Mouse (Mus musculus): ENCODE results near the gene Ror2.

Gene Ror2

DNA sequence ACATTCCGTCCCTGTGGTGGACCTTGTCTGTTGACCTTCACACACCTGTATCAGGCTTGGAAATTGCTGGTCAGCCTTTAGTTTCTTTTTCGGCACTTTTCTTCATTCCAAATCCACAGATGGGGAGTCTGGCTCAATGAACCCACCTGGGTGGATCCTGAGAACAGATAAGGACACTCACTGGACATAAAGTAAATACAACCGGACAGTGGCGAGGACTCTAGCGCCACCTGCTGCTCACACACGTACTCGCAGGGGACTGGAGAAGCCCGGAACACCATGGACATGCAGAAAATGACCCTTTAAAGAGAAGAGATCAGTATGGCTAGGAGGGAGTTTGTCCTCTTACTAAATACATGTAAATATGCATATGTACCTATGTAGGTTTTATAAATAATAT is 189.3 kb downstream of the Ror2 start:
- ChIA-PET POLR2A (no interaction called here), CTCF (interaction anchor here in 2 of 4 experiments (0.6 to 5.0 kb wide), 5 partner anchors 13 to 445 kb away, joined by 3 to 35 read pairs (median 3); no protein-coding TSS in a partner anchor)

GRCm38 (mm10) chr13:53095222-53095621 is 190.7 kb downstream of the Ror2 start:
- ChIA-PET POLR2A (interaction anchor here (0.5 to 0.9 kb wide), 6 partner anchors 10 to 1264 kb away, joined by 3 to 7 read pairs (median 3); no protein-coding TSS in a partner anchor), CTCF (interaction anchor here (0.5 to 2.1 kb wide), 35 partner anchors 14 to 1855 kb away, joined by 3 to 12 read pairs (median 4); no protein-coding TSS in a partner anchor)

- POLR2A ChIA-PET, result interaction anchor here in 2 of 4 experiments (0.6 to 0.9 kb wide), 3 partner anchors 9 to 1263 kb away, joined by 3 read pairs; no protein-coding TSS in a partner anchor
- CTCF ChIA-PET, result interaction anchor here (0.5 to 2.1 kb wide), 27 partner anchors 15 to 842 kb away, joined by 3 to 12 read pairs (median 4); no protein-coding TSS in a partner anchor
These were observed 191.3 kb downstream of the Ror2 start for GRCm38 (mm10) chr13:53094658-53095057.

DNA sequence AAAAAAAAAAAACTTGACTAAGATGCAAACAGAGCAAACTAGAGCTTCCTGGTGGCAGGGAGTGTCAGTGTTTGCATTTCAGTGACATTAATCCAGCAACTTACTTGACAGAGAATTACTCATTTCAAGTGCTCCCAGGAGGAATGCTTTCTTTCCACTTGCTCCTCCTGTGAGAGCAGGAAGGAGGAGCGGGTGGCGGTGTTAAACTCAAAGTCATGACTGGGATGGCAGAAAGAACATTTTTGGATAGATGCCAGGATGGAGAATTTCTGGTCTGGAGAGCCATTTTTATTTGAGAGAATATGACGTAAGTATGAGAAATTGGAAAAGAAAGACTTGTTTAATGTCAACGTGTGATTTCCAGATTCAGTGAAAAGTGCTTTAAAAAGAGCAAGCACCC is 192.5 kb downstream of the Ror2 start:
- POLR2A ChIA-PET, result interaction anchor here in 2 of 4 experiments (0.6 kb wide), 2 partner anchors 93 to 238 kb away, joined by 3 to 4 read pairs; no protein-coding TSS in a partner anchor
- CTCF ChIA-PET, result interaction anchor here in 3 of 4 experiments (0.6 to 1.0 kb wide), 3 partner anchors 141 to 435 kb away, joined by 3 to 6 read pairs (median 3); no protein-coding TSS in a partner anchor

- ChIA-PET CTCF (interaction anchor here in 1 of 4 experiments (0.6 kb wide), 1 partner anchor 14 kb away, joined by 3 read pairs; no protein-coding TSS in a partner anchor), POLR2A (no interaction called here)
These were observed 199.2 kb downstream of the Ror2 start for GRCm38 (mm10) chr13:53086552-53087282.

- POLR2A ChIA-PET, result no interaction called here
These were observed 204.1 kb downstream of the Ror2 start for GRCm38 (mm10) chr13:53081846-53082245.

GRCm38 (mm10) chr13:53077732-53078345 is 208.1 kb downstream of the Ror2 start:
- ChIA-PET POLR2A (no interaction called here), CTCF (interaction anchor here in 1 of 4 experiments (1.0 kb wide), 1 partner anchor 419 kb away, joined by 3 read pairs; no protein-coding TSS in a partner anchor)

More at GRCm38 (mm10) chr13:53081846-53082245, 204.1 kb downstream of the Ror2 start:
- CTCF ChIA-PET, result interaction anchor here in 1 of 4 experiments (0.8 kb wide), 1 partner anchor 312 kb away, joined by 3 read pairs; no protein-coding TSS in a partner anchor

DNA sequence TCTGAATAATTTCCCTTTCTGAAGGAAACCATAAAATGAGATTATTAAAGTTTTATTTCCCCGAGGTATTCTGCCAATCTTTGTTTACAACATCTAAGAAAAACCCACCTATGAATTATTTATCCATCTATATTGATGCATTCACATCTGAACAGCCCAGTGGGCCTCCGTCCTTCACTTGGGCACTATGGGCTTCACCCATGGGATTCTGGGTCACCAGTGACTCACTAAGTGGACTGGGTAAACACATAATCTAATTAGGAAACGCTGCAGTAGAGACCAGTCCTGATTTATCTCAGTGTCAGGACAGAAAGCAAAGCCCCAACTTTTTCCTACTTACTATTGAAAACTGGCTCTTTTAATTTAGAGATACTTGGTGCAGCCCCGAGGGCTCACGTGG is 210.9 kb downstream of the Ror2 start:
- CTCF ChIA-PET, result no interaction called here

DNA sequence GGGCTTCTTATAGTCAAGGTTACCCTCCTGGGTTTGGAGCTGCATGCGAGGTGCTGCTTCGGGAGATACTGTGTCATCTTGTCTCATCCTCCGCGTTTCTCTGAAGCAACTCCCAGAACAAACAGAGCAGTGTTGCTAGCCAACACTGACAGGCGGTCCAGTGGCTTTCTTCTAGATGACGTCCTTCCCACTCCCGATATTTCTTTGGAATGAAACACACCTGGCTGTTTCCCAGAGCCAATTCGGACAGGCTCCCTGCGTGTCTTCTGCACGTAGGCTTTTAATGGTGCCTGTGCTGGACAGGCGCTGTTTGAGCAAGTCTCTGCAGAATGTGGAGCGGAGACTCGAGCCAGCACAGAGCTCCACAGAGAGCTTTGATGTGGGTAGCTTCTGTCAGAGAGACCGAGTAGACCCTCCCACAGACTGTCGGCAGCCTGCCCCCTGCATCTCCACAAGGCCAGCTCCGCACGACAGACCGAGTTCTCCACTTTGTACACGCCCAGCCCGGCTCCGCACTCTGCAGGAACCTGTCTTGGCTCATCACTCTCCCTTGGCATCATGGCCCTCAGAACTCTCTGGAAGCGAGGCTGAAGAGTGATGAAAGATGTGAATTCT is 216.7 kb downstream of the Ror2 start:
- CTCF ChIA-PET, result interaction anchor here in 3 of 4 experiments (0.9 to 2.1 kb wide), 5 partner anchors 40 to 410 kb away, joined by 3 to 5 read pairs (median 4); no protein-coding TSS in a partner anchor
- POLR2A ChIA-PET, result interaction anchor here in 1 of 4 experiments (1.3 kb wide), 1 partner anchor 411 kb away, joined by 3 read pairs; no protein-coding TSS in a partner anchor

More for the DNA sequence above, 210.9 kb downstream of the Ror2 start:
- POLR2A ChIA-PET, result no interaction called here

DNA sequence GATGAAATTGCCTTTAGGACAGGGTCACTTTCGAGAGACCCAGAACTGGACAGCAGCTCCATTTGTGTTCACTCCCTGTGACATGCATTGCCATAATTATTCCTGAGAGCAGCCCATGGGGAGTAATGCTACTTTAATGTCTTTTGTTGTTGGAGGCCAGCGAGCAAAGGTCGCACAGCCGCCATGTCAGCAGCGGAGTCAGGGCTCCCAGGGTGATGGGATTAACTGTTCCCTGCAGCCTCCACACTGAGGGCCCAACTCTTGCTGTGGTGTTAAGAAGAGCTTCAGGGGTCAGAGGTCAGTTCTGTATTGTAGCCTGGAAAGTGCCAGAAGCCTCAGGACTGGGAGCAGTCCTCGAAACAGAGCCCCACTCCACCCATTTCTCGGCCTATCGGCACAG is 217.5 kb downstream of the Ror2 start:
- CTCF ChIA-PET, result interaction anchor here in 2 of 4 experiments (0.5 to 1.6 kb wide), 3 partner anchors 41 to 358 kb away, joined by 3 to 4 read pairs (median 4); no protein-coding TSS in a partner anchor
- POLR2A ChIA-PET, result interaction anchor here in 1 of 4 experiments (1.3 kb wide), 1 partner anchor 410 kb away, joined by 3 read pairs; no protein-coding TSS in a partner anchor

DNA sequence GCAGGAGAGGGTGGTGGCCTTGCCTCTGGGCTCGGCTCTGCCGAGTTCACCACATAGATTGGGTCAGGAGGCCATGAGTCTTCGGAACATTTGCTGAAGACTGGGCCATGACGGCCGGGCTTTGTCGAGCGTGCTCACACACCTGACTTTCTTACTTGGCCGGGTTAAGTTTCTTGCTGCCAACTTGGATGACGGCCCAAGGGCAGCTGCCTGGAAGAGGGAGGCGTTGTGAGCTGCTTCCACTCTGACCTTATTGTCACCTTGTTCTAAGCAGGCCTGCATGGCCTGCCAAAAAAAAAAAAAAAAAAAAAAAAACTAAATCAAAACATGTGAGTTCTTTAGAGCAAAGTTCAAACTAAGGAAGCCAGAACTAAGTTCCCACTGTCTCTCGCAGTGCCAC is 218.0 kb downstream of the Ror2 start:
- ChIA-PET POLR2A (interaction anchor here in 1 of 4 experiments (0.5 kb wide), 1 partner anchor 530 kb away, joined by 3 read pairs; no protein-coding TSS in a partner anchor), CTCF (interaction anchor here in 2 of 4 experiments (0.5 to 1.3 kb wide), 4 partner anchors 48 to 359 kb away, joined by 3 to 4 read pairs (median 3); no protein-coding TSS in a partner anchor)

DNA sequence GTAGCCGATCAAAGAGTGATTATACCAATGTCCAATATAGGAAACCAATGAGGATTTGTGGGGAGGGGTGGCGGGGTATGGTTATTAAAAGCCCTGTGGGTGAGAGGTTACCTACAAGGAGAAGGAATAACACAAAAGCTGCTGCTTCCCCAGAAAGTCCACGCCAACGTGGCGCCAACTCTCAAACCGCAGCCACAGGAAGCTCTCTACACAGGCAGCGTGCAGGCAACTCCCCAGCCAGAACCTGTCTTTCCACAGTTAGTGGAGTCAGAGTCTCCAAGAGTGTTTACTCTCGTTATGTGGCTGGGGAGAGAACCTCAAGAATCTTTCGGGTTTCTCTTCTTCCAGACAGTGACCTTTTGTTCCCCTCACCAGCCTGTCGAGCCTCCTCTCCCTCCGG is 220.8 kb downstream of the Ror2 start:
- ChIA-PET CTCF (interaction anchor here in 1 of 4 experiments (0.9 kb wide), 1 partner anchor 232 kb away, joined by 6 read pairs; no protein-coding TSS in a partner anchor), POLR2A (no interaction called here)

DNA sequence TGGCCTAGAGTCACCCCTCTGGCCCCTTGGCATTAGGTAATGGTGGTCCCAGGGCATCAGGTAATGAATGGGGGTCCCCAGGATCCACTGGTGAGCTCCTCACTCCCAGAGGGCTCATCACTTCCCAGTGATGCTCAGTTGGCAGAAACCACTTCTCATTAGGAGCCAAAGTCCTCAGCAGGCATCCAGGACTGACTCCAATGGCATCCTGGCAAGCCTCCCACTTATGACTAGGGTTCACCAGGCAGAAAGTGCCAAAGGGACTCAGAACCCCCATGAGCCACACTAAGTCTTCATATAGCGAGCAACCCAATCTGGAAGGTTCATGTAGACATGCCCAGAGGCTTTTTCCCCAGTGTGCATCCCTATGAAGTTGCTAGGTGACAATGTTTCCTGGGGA is 221.2 kb downstream of the Ror2 start:
- ChIA-PET CTCF (interaction anchor here in 1 of 4 experiments (0.9 kb wide), 1 partner anchor 231 kb away, joined by 6 read pairs; no protein-coding TSS in a partner anchor), POLR2A (no interaction called here)

All from embryonic stem cell, embryonic (primary cell).